Mouse (Mus musculus): Measurements from ENCODE around the gene Ccdc34. TPM values are rescaled to one million over a fixed set of nuclear protein-coding genes. Genes with fewer than 3 reads are reported as not detected.

Ccdc34 gene
- total RNA-seq, 2 experiments from 2014 or later = 11.9 to 13.3 TPM

- TF ChIP-seq CTCF (IDR thresholded peaks at IDR 0.05) = no peak
- Histone ChIP-seq H3K4me3 (no peak overlapping the region), H3K27ac (no peak overlapping the region)
- intact Hi-C loops (cut with DNase I) = no loop called here
- no peak for DNase-seq (ENCODE audit: extremely low spot score in 1 of 2, low spot score in 2 of 2)
These were observed 32.1 kb upstream of the Ccdc34 start for GRCm38 (mm10) chr2:109985560-109985959.

DNA sequence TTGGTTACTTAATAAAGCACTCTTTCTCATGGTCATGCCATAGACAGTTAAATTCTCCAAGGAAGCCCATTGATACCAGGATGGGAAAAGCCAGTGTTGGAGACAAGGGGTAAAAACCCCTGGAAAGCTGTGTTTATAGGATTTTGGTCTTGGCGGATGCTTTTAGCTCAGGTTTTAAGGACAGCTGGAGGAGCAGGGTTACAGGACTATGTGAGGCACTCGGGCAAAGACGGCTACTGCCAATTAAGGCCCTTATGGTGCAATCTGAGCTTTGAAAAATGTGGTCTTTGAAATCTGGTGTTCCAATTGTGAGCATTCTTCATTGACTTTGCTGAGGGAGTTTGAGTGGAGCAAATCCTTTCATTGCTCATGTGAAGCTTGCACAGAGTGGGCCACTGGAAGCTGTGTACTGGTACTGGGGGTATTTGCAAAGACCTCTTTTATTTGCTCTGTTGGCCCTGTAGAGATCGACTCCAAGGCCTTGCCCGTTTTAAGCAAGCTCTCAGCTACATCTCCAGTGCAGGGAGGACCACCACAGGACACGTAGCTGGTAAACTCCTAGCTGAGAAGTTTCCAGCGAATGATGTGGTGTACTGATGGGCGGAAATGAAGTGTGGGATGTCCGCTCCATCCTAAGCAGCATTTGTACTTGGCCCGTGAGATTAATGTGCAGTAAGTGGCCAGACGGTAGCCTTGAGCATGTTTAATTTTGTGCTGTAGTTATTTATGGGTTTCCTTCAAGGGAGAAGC, 31.4 kb upstream of the Ccdc34 start:
- Histone ChIP-seq H3K4me3 (no peak overlapping the region), H3K27ac (no peak overlapping the region)
- TF ChIP-seq CTCF (IDR thresholded peaks at IDR 0.05) = no peak
- DNase-seq (ENCODE audit: extremely low spot score in 1 of 2, low spot score in 2 of 2) = no peak
- intact Hi-C loops (cut with DNase I) = no loop called here

- H3K27ac ChIP-seq = no peak overlapping the region
- no peak overlapping the region for H3K4me3 ChIP-seq
- no peak for DNase-seq (ENCODE audit: extremely low spot score in 1 of 2, low spot score in 2 of 2)
- TF ChIP-seq CTCF (IDR thresholded peaks at IDR 0.05) = no peak
- intact Hi-C loops (cut with DNase I) = no loop called here
These were observed 29.7 kb upstream of the Ccdc34 start for GRCm38 (mm10) chr2:109987946-109988345.

DNA sequence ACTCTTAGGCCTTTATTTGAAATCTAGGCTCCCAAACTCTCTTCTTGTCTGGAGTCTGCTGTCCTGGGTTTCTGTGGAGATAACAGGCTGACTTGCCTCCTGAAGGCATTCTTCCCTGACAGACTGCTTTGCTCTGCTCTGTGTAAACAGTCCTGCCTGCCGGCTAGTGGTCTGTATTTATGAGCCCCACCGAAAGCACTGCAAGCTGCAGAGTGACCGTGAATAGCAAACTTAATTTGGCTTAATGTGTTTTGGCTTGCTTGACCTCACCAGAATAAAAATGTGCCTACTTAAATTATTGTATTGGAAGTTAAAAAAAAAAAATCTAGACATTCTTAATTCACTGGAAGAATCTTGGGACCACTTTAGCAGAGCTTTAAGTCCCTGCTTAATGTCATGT, 28.4 kb upstream of the Ccdc34 start:
- DNase-seq (ENCODE audit: extremely low spot score in 1 of 2, low spot score in 2 of 2) = no peak
- intact Hi-C loops (cut with DNase I) = no loop called here
- Histone ChIP-seq H3K27ac (no peak overlapping the region), H3K4me3 (no peak overlapping the region)
- no peak for TF ChIP-seq CTCF (IDR thresholded peaks at IDR 0.05)

GRCm38 (mm10) chr2:109989679-109990473, 27.7 kb upstream of the Ccdc34 start:
- DNase-seq (ENCODE audit: extremely low spot score in 1 of 2, low spot score in 2 of 2) = no peak
- Histone ChIP-seq H3K4me3 (no peak overlapping the region), H3K27ac (no peak overlapping the region)
- no peak for TF ChIP-seq CTCF (IDR thresholded peaks at IDR 0.05)
- intact Hi-C loops (cut with DNase I) = no loop called here

DNA sequence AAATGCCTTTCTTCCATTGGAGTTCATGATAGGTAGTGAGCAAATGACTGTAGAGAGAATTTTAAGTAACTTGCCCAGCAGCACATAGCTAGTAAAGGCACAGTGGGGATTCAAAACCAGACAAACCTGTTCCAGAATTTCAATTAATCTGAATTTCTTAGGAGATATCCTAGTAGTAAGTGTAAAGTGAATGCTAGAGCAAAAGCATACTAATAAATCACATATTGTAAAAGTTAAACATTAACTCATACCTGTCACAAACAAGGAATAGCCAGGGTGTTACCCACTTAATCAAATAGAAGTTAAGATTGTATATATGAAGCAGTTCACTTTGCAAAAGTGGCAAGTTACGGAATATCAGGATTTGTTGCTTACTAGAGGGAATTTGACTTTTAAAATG, 25.9 kb upstream of the Ccdc34 start:
- Histone ChIP-seq H3K4me3 (no peak overlapping the region), H3K27ac (no peak overlapping the region)
- intact Hi-C loops (cut with DNase I) = no loop called here
- TF ChIP-seq CTCF (IDR thresholded peaks at IDR 0.05) = no peak
- no peak for DNase-seq (ENCODE audit: extremely low spot score in 1 of 2, low spot score in 2 of 2)

- no peak overlapping the region for H3K4me3 ChIP-seq
- no peak for DNase-seq (ENCODE audit: extremely low spot score in 1 of 2, low spot score in 2 of 2)
- H3K27ac ChIP-seq = no peak overlapping the region
- intact Hi-C loops (cut with DNase I) = no loop called here
- TF ChIP-seq CTCF (IDR thresholded peaks at IDR 0.05) = no peak
These were observed 25.1 kb upstream of the Ccdc34 start for GRCm38 (mm10) chr2:109992448-109993073.

- TF ChIP-seq CTCF (IDR thresholded peaks at IDR 0.05) = no peak
- no peak overlapping the region for H3K4me3 ChIP-seq
- no peak overlapping the region for H3K27ac ChIP-seq
- intact Hi-C loops (cut with DNase I) = no loop called here
- DNase-seq (ENCODE audit: extremely low spot score in 1 of 2, low spot score in 2 of 2) = no peak
These were observed 24.2 kb upstream of the Ccdc34 start for GRCm38 (mm10) chr2:109993404-109993803.

DNA sequence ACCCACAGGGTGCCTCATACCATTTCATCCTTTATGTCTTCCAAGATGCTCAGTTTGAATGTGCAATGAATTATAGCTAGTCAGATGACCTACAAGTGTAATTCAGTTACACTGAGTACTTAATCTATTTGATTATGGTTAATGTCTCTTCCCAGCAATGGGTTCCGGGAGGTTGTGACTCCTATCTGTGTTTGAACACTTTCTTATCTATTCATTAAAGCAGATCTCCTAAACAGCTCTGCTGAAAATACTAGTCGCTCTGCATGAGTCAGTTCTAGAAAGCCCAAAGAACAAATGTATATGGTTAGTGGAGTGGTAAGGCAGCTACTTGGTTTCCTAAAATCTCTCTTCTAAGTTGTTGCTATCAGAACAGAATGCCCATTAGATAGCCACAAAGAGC, 22.6 kb upstream of the Ccdc34 start:
- Histone ChIP-seq H3K27ac (no peak overlapping the region), H3K4me3 (no peak overlapping the region)
- no peak for DNase-seq (ENCODE audit: extremely low spot score in 1 of 2, low spot score in 2 of 2)
- TF ChIP-seq CTCF (IDR thresholded peaks at IDR 0.05) = no peak
- intact Hi-C loops (cut with DNase I) = no loop called here

DNA sequence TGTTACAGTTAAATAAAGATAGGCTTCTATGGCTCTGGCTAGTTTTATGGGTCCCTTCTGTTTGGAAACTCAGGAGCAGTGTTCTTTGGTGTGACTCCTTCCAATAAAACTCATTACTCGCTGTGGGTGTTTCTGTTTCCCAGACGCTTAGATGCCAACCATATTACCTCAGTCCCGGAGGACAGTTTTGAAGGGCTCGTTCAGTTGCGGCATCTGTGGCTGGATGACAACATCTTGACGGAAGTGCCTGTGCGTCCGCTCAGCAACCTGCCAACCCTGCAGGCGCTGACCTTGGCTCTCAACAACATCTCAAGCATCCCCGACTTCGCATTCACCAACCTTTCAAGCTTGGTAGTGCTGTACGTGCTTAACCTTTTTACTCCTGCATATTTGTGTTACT, 21.2 kb upstream of the Ccdc34 start:
- no peak overlapping the region for H3K27ac ChIP-seq
- intact Hi-C loops (cut with DNase I) = no loop called here
- no peak for TF ChIP-seq CTCF (IDR thresholded peaks at IDR 0.05)
- H3K4me3 ChIP-seq = no peak overlapping the region
- no peak for DNase-seq (ENCODE audit: extremely low spot score in 1 of 2, low spot score in 2 of 2)

DNA sequence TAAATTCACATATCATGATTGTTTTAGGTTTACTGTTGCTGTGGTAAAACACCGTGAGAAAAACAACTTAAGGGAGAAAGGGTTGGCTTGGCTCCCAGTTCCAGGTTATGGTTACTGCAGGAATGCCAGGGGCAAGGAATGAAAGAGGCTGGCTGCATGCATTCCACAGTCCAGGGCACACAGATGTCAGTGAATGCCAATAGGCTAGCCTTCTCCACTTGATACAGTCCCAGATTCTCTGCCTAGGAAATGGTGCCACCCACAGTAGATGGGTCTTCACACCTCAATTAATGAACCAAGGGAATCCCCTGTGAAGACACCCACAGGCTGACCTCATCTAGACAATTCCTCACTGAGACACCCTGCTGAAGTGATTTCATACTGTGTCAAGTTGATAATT, 12.9 kb upstream of the Ccdc34 start:
- intact Hi-C loops (cut with DNase I) = no loop called here
- TF ChIP-seq CTCF (IDR thresholded peaks at IDR 0.05) = no peak
- no peak for DNase-seq (ENCODE audit: extremely low spot score in 1 of 2, low spot score in 2 of 2)
- Histone ChIP-seq H3K4me3 (no peak overlapping the region), H3K27ac (no peak overlapping the region)

- Histone ChIP-seq H3K4me3 (no peak overlapping the region), H3K27ac (no peak overlapping the region)
- DNase-seq (ENCODE audit: extremely low spot score in 1 of 2, low spot score in 2 of 2) = no peak
- no peak for TF ChIP-seq CTCF (IDR thresholded peaks at IDR 0.05)
- intact Hi-C loops (cut with DNase I) = no loop called here
These were observed 12.5 kb upstream of the Ccdc34 start for GRCm38 (mm10) chr2:110005164-110005563.
